Mouse (Mus musculus) E14TG2a.4 (cell line): ENCODE results near the gene Adgrl1.

Experiments
- CTCF ChIP-seq: conservative IDR thresholded peaks from 2 replicates; pipeline ENCODE4 v1.5.1; 2014; ENCODE audit warnings: low read length
- NANOG ChIP-seq: IDR thresholded peaks from 2 replicates; pipeline ENCODE4 v1.6.1; 2014; ENCODE audit warnings: borderline replicate concordance, low read length, mixed read lengths
- POU5F1 ChIP-seq: IDR thresholded peaks from 2 replicates; pipeline ENCODE4 v1.6.1; 2014; ENCODE audit warnings: low read length, borderline replicate concordance

DNA sequence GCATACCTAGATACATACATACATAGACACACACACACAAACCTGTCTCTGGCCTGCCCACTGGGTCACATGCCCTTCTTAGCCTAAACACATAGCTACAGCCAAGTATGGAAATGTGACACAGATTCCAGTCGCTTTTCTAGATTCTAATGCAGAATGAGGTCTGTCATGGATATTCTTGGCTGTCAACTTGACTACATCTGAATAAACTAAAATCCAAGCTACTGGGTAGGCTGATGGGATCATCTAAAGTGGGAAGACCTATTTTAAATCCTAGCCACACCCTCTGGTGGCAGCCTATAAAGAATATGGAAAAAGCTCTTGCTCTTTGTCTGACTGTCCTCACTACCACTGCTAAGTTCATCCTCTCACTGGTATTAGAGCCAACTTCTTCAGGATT is 42.5 kb downstream of the Adgrl1 start:
- no peak for TF ChIP-seq CTCF
- no peak for TF ChIP-seq NANOG
- no peak for TF ChIP-seq POU5F1
